Mouse (Mus musculus): Measurements from ENCODE around the gene Gpr1. TPM values are rescaled to one million over a fixed set of nuclear protein-coding genes. Genes with fewer than 3 reads are reported as not detected.

Gpr1 gene
- polyA plus RNA-seq, 1 experiment: 0.02 TPM

DNA sequence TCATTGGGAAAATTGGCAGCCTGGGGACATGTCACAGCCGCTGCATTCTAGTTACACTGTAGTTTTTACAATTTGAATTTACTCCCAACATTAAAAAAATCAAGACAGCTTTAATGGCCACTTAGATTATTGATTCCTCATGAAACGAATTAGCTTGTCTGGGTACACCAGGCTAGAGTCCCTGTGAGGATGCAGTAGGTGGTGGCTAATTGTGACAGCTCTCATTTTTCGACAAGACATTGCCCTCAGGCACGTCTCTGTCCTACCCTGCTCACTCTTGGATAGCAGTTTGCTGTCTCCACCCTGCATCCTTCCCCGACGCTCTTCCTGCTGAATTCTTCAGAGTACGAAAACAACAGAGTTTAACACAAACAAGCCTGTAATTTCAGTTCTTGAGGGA is 288 bp upstream of the Gpr1 start:
- Histone ChIP-seq H3K4me3 (no peak overlapping the region), H3ac (ENCODE audit: control insufficient read depth, insufficient read length) (no peak overlapping the region), H3K79me2 (ENCODE audit: control insufficient read depth, insufficient read depth) (no peaks in the 10 kb centered on the region), H3K4me2 (ENCODE audit: low read depth) (no peak overlapping the region), H3K27me3 (ENCODE audit: control insufficient read depth, insufficient read depth, insufficient read length) (no peaks in the 10 kb centered on the region), H3K36me3 (ENCODE audit: control insufficient read depth, insufficient read depth) (no peaks in the 10 kb centered on the region)
- no peak for TF ChIP-seq TCF3 (IDR thresholded peaks at IDR 0.05; ENCODE audit: insufficient read length, low read depth)
- TF ChIP-seq MYOG (IDR thresholded peaks at IDR 0.05; ENCODE audit: control insufficient read depth in 1 of 3, insufficient read depth in 1 of 3, insufficient read length in 2 of 3, low read depth in 2 of 3): no peak
- no peak for TF ChIP-seq POLR2A (IDR thresholded peaks at IDR 0.05; ENCODE audit: insufficient read length, low read depth)
- no peak for TF ChIP-seq SRF (IDR thresholded peaks at IDR 0.05; ENCODE audit: control insufficient read depth, insufficient read length, low read depth)
- no peak for TF ChIP-seq E2F4 (IDR thresholded peaks at IDR 0.05; ENCODE audit: insufficient read depth)
- no peak for TF ChIP-seq REST (IDR thresholded peaks at IDR 0.05; ENCODE audit: insufficient read depth, insufficient read length)
- TF ChIP-seq MYOD1 (IDR thresholded peaks at IDR 0.05; ENCODE audit: control insufficient read depth in 1 of 3, insufficient read length in 2 of 3, low read depth in 2 of 3): no peak
- no peak for TF ChIP-seq POLR2AphosphoS2 (IDR thresholded peaks at IDR 0.05; ENCODE audit: insufficient read length, low read depth)
- TF ChIP-seq MAX (IDR thresholded peaks at IDR 0.05; ENCODE audit: low read depth): no peak

DNA sequence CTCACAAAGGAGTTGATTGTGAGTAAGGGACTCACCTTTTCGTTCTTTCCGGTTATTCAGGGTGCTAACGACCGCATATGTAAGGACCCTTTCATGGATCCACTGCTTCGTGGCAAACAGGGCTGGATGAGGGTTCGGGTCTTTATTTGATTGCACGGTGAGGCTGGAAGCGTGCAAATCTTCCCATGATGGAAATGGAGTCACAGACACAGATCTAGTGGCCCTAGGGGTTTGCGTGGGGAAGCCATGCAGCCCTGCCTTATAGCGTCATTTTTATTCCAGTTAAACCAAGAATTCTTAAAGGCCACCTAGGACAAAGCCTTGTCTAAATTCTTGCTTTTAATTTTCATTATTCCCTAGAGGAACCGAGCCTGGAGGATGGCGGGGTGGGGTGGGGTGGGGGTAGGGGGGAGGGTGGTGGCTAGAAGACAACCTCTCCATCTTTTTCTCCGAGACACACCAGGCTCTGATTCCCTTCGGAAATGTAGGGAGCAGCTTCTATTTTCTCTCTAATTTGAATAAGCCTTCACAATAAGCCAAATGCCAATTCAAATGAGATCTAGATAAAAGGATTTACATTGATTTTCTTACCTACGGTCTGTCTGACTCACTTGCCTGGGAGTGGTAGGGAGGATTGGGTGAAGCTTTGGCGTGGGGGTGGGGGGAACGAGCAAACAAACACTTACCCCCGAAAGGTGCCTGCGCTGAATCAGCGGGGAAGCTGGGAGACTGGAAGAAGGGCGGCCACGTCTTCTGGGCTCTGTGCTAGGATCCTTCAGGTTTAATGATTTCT is 669 bp downstream of the Gpr1 start:
- Histone ChIP-seq H3ac (ENCODE audit: control insufficient read depth, insufficient read length) (no peak overlapping the region), H3K4me2 (ENCODE audit: low read depth) (no peak overlapping the region), H3K27me3 (ENCODE audit: control insufficient read depth, insufficient read depth, insufficient read length) (no peaks in the 10 kb centered on the region), H3K4me3 (no peak overlapping the region), H3K36me3 (ENCODE audit: control insufficient read depth, insufficient read depth) (no peaks in the 10 kb centered on the region), H3K79me2 (ENCODE audit: control insufficient read depth, insufficient read depth) (no peaks in the 10 kb centered on the region)
- TF ChIP-seq TCF12 (IDR thresholded peaks at IDR 0.05; ENCODE audit: insufficient read depth, poor library complexity, severe bottlenecking): no peak
- no peak for TF ChIP-seq MYOG (IDR thresholded peaks at IDR 0.05; ENCODE audit: control insufficient read depth in 1 of 3, insufficient read depth in 1 of 3, insufficient read length in 2 of 3, low read depth in 2 of 3)
- no peak for TF ChIP-seq POLR2A (IDR thresholded peaks at IDR 0.05; ENCODE audit: insufficient read length, low read depth)
- no peak for TF ChIP-seq MAX (IDR thresholded peaks at IDR 0.05; ENCODE audit: low read depth)
- no peak for TF ChIP-seq USF1 (IDR thresholded peaks at IDR 0.05; ENCODE audit: low read depth)
- TF ChIP-seq CEBPB (IDR thresholded peaks at IDR 0.05; ENCODE audit: insufficient read depth, poor library complexity, severe bottlenecking): no peak
- no peak for TF ChIP-seq TCF3 (IDR thresholded peaks at IDR 0.05; ENCODE audit: insufficient read length, low read depth)
- TF ChIP-seq REST (IDR thresholded peaks at IDR 0.05; ENCODE audit: insufficient read depth, insufficient read length): no peak
- TF ChIP-seq MYOD1 (IDR thresholded peaks at IDR 0.05; ENCODE audit: control insufficient read depth in 1 of 3, insufficient read length in 2 of 3, low read depth in 2 of 3): no peak
- no peak for TF ChIP-seq E2F4 (IDR thresholded peaks at IDR 0.05; ENCODE audit: insufficient read depth)

DNA sequence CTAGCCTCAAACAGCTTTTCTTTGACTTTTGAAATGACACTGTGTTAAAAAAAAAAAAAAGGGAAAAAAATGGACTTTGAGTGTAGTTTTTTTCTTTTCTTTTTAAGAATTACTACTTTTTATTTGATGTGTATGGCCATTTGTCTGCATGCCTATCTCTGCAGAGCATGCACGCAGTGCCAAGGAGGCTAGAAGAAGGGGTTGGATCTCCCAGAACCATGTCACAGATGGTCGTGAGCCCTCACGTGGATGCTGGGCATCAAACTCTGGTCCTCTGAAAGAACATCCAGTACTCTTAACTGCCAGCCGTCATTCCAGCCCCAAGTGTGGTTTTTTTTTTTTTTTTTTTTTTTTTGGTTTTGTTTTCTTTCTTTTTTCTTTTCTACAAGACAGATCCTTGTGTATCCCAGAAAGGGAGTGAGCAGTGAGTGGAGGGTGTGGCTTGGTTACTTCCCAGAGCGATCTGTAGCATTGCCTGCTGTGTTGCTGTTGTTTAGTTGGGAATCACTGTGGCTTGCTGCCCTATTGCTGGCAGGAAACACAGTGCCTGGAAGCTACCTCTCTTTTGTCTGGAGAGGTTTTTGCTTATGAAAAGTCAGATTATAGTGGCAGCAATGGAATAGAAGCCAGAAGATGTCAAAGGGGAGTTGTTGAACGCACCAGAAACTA is 4.3 kb downstream of the Gpr1 start:
- no peaks in the 10 kb centered on the region for H3K36me3 ChIP-seq (ENCODE audit: control insufficient read depth, insufficient read depth)
- H3ac ChIP-seq (ENCODE audit: control insufficient read depth, insufficient read length): no peak overlapping the region
- H3K4me2 ChIP-seq (ENCODE audit: low read depth): no peak overlapping the region
- H3K27me3 ChIP-seq (ENCODE audit: control insufficient read depth, insufficient read depth, insufficient read length): no peaks in the 10 kb centered on the region
- no peak overlapping the region for H3K4me3 ChIP-seq
- H3K79me2 ChIP-seq (ENCODE audit: control insufficient read depth, insufficient read depth): no peaks in the 10 kb centered on the region
- TF ChIP-seq POLR2A (IDR thresholded peaks at IDR 0.05; ENCODE audit: insufficient read length, low read depth) (no peak), E2F4 (IDR thresholded peaks at IDR 0.05; ENCODE audit: insufficient read depth) (no peak), SRF (IDR thresholded peaks at IDR 0.05; ENCODE audit: control insufficient read depth, insufficient read length, low read depth) (no peak), POLR2AphosphoS2 (IDR thresholded peaks at IDR 0.05; ENCODE audit: insufficient read length, low read depth) (no peak), TCF12 (IDR thresholded peaks at IDR 0.05; ENCODE audit: insufficient read depth, poor library complexity, severe bottlenecking) (no peak), TCF3 (IDR thresholded peaks at IDR 0.05; ENCODE audit: insufficient read length, low read depth) (no peak), REST (IDR thresholded peaks at IDR 0.05; ENCODE audit: insufficient read depth, insufficient read length) (no peak), MYOG (IDR thresholded peaks at IDR 0.05; ENCODE audit: control insufficient read depth in 1 of 3, insufficient read depth in 1 of 3, insufficient read length in 2 of 3, low read depth in 2 of 3) (no peak), CEBPB (IDR thresholded peaks at IDR 0.05; ENCODE audit: insufficient read depth, poor library complexity, severe bottlenecking) (no peak), MYOD1 (IDR thresholded peaks at IDR 0.05; ENCODE audit: control insufficient read depth in 1 of 3, insufficient read length in 2 of 3, low read depth in 2 of 3) (no peak), MAX (IDR thresholded peaks at IDR 0.05; ENCODE audit: low read depth) (no peak), USF1 (IDR thresholded peaks at IDR 0.05; ENCODE audit: low read depth) (no peak)

GRCm38 (mm10) chr1:63207607-63208006 is 6.7 kb downstream of the Gpr1 start:
- Histone ChIP-seq H3ac (ENCODE audit: control insufficient read depth, insufficient read length) (no peak overlapping the region), H3K27me3 (ENCODE audit: control insufficient read depth, insufficient read depth, insufficient read length) (no peaks in the 10 kb centered on the region), H3K4me2 (ENCODE audit: low read depth) (no peak overlapping the region), H3K4me3 (no peak overlapping the region), H3K36me3 (ENCODE audit: control insufficient read depth, insufficient read depth) (no peaks in the 10 kb centered on the region), H3K79me2 (ENCODE audit: control insufficient read depth, insufficient read depth) (no peaks in the 10 kb centered on the region)
- no peak for TF ChIP-seq MAX (IDR thresholded peaks at IDR 0.05; ENCODE audit: low read depth)
- no peak for TF ChIP-seq CEBPB (IDR thresholded peaks at IDR 0.05; ENCODE audit: insufficient read depth, poor library complexity, severe bottlenecking)
- no peak for TF ChIP-seq POLR2AphosphoS2 (IDR thresholded peaks at IDR 0.05; ENCODE audit: insufficient read length, low read depth)
- TF ChIP-seq E2F4 (IDR thresholded peaks at IDR 0.05; ENCODE audit: insufficient read depth): no peak
- no peak for TF ChIP-seq TCF3 (IDR thresholded peaks at IDR 0.05; ENCODE audit: insufficient read length, low read depth)
